In the genomic region with DNA sequence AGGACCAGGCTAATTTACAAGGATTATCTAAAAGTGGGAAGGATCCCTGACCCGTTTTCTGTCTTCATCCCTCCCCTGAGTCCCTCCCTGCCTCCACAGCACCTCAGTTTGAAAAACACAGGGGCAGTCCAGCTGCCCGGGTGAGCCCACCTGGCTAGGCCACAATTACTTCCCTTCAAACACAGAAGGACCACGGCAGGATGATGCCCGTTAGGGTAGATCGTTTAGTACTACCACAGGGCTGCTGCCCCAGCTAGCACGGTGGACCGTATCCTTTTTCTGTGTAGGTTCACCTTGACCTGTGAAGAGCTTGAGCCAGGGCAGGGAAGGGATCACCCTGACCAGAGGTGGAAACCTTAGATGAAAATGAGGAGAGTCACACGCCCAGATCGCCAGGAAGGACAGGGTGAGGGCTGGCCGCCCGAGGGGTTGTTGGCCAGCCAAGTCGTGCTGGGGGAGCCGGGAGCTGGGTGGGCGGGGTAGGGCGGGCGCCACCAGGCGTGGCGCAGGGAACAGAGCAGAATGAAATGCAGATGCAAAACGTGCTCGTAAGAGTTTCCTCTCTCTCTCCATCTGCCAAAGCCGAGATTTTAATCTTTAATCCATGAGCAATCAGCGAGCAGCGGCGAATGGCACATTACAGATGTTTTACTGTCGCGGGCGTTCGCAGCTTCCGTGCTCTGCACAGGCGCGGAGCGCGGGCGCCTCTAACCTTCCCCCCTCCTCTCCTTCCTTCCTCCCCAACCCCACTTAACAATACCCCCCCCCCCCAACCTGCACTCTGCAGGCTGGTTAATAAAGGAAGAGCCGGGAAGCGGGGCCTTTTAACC, we compare ENCODE assay signal across 11 mouse cellular contexts. TPM values are rescaled to one million over a fixed set of nuclear protein-coding genes. Genes with fewer than 3 reads are reported as not detected.
A peak's percentile ranks its signal among the peaks of the same experiment; 100 is the strongest.
DNase-seq lines count a peak whose midpoint lies in the region; ATAC-seq and TF ChIP-seq lines count a peak whose summit lies in the region.
"Had no signal": no experiment of that assay in that cellular context is flagged by ENCODE, and none has a peak within 500 bp of the region (broad histone marks: within the 10 kb centered on the region; RNA-seq: fewer than 3 reads in every experiment).

No protein-coding gene starts in this region.

- WGBS in lung, embryonic 15.5 days, result under 1% methylated on average over 35 of the region's 36 CpGs
- under 1% methylated on average over 36 of the region's 36 CpGs for WGBS in forebrain, embryonic 12.5 days
- WGBS in neural tube, embryonic 13.5 days, result under 1% methylated on average over 36 of the region's 36 CpGs
- 2% methylated on average over 36 of the region's 36 CpGs for WGBS in cerebellum, adult 2 months

- no peak for TF ChIP-seq POLR2A in cerebellum, adult 2 months (IDR thresholded peaks at IDR 0.05; ENCODE audit: borderline replicate concordance, insufficient read depth, low read length)

- peak overlapping the region; percentile 26 for H3K4me3 ChIP-seq in lung, embryonic 15.5 days
- peak overlapping the region; percentile 36 for H3K4me3 ChIP-seq in forebrain, embryonic 12.5 days (replicated peaks)
- H3K4me3 ChIP-seq in neural tube, embryonic 13.5 days, result peak overlapping the region; percentile 13
- no peak overlapping the region for H3K4me3 ChIP-seq in cerebellum, adult 2 months (replicated peaks; ENCODE audit: insufficient read depth, low read depth, low read length)
- H3K4me3 ChIP-seq: myocyte had no signal

- H3K9ac ChIP-seq in lung, embryonic 15.5 days, result no peak overlapping the region
- H3K9ac ChIP-seq in forebrain, embryonic 12.5 days, result no peak overlapping the region
- peak overlapping the region; percentile 53 for H3K9ac ChIP-seq in neural tube, embryonic 13.5 days

- H3K4me1 ChIP-seq in lung, embryonic 15.5 days, result peaks cover 21% of the 10 kb centered on the region
- peaks cover 29% of the 10 kb centered on the region for H3K4me1 ChIP-seq in forebrain, embryonic 12.5 days
- peaks cover 43% of the 10 kb centered on the region for H3K4me1 ChIP-seq in neural tube, embryonic 13.5 days (replicated peaks)
- H3K4me1 ChIP-seq in cerebellum, adult 2 months (ENCODE audit: control insufficient read depth, insufficient read depth, low read length), result 0 out of 2 replicates have a peak, but pooled peaks cover 2% of the 10 kb centered on the region

- DNase-seq in lung, postnatal 36 days, result no peak
- DNase-seq in kidney, postnatal 10 days, result peak; percentile 47
- no peak for DNase-seq in frontal cortex, postnatal 25 days (ENCODE audit: low spot score in 2 of 2)
- no peak for DNase-seq in cerebellum, adult 2 months
- DNase-seq in adrenal gland, adult 18-20 months (ENCODE audit: low spot score in 2 of 2), result no peak

- peak overlapping the region; percentile 52 for H3K4me2 ChIP-seq in lung, embryonic 15.5 days
- peak overlapping the region; percentile 56 for H3K4me2 ChIP-seq in forebrain, embryonic 12.5 days
- H3K4me2 ChIP-seq in neural tube, embryonic 13.5 days, result peak overlapping the region; percentile 50

- no peak for TF ChIP-seq CTCF in cerebellum, adult 2 months (IDR thresholded peaks at IDR 0.05; ENCODE audit: borderline replicate concordance, insufficient read depth, low read depth, low read length)

- peaks cover 81% of the 10 kb centered on the region for H3K27me3 ChIP-seq in lung, embryonic 15.5 days
- H3K27me3 ChIP-seq in forebrain, embryonic 12.5 days, result peaks cover 93% of the 10 kb centered on the region
- H3K27me3 ChIP-seq in neural tube, embryonic 13.5 days, result peaks cover 88% of the 10 kb centered on the region
- peaks cover 12% of the 10 kb centered on the region for H3K27me3 ChIP-seq in cerebellum, adult 2 months (ENCODE audit: control insufficient read depth, insufficient read depth, low read length)

- no peak overlapping the region for H3K27ac ChIP-seq in lung, embryonic 15.5 days
- no peak overlapping the region for H3K27ac ChIP-seq in forebrain, embryonic 12.5 days
- peak overlapping the region; percentile 61 for H3K27ac ChIP-seq in neural tube, embryonic 13.5 days (replicated peaks)
- H3K27ac ChIP-seq in cerebellum, adult 2 months (ENCODE audit: insufficient read depth, low read length), result no peak overlapping the region

- ATAC-seq in lung, embryonic 15.5 days (ENCODE audit: borderline replicate concordance, extremely low read depth, low FRiP score, low TSS enrichment), result no peak
- no peak for ATAC-seq in forebrain, embryonic 12.5 days (ENCODE audit: low FRiP score)
- ATAC-seq in neural tube, embryonic 13.5 days (ENCODE audit: low read depth), result peak; percentile 48

- no peaks in the 10 kb centered on the region for H3K9me3 ChIP-seq in lung, embryonic 15.5 days
- no peaks in the 10 kb centered on the region for H3K9me3 ChIP-seq in forebrain, embryonic 12.5 days
- H3K9me3 ChIP-seq in neural tube, embryonic 13.5 days, result no peaks in the 10 kb centered on the region

- H3K36me3 ChIP-seq in lung, embryonic 15.5 days, result no peaks in the 10 kb centered on the region
- H3K36me3 ChIP-seq in forebrain, embryonic 12.5 days (replicated peaks), result no peaks in the 10 kb centered on the region
- H3K36me3 ChIP-seq in neural tube, embryonic 13.5 days, result no peaks in the 10 kb centered on the region

RNA-seq across cellular contexts. Expression of a gene that starts 32.0 kb away (rescaled TPM):
- 0.10 TPM in 1 of 2 replicates, not detected in the other for polyA plus RNA-seq in lung, embryonic 15.5 days (2015; fragmentation: Nextera tagmentation; extraction: Ambion mirVana)
- 0.08 and 0.19 TPM in 2 replicates for polyA plus RNA-seq in forebrain, embryonic 12.5 days (2016; fragmentation: Nextera tagmentation; extraction: Ambion mirVana)
- 25.2 and 28.2 TPM in 2 replicates for polyA plus RNA-seq in neural tube, embryonic 13.5 days (2015; fragmentation: Nextera tagmentation; extraction: Ambion mirVana)
- 8.4 and 9.0 TPM in 2 replicates for polyA plus RNA-seq in cerebellum, adult 2 months (2012; rRNA removed)
- total RNA-seq in adrenal gland, adult 18-20 months (2021), result not detected
- total RNA-seq: common myeloid progenitor, adult 5-6 weeks had no signal
- polyA plus RNA-seq: large intestine, adult 2 months; myocyte had no signal
